Mouse (Mus musculus): ENCODE measurements around the gene Tent5c. TPM values are rescaled to one million over a fixed set of nuclear protein-coding genes. Genes with fewer than 3 reads are reported as not detected.

Tent5c gene
- total and polyA plus RNA-seq, 3 experiments: 2.0 to 3.6 TPM; not detected in 1

DNA sequence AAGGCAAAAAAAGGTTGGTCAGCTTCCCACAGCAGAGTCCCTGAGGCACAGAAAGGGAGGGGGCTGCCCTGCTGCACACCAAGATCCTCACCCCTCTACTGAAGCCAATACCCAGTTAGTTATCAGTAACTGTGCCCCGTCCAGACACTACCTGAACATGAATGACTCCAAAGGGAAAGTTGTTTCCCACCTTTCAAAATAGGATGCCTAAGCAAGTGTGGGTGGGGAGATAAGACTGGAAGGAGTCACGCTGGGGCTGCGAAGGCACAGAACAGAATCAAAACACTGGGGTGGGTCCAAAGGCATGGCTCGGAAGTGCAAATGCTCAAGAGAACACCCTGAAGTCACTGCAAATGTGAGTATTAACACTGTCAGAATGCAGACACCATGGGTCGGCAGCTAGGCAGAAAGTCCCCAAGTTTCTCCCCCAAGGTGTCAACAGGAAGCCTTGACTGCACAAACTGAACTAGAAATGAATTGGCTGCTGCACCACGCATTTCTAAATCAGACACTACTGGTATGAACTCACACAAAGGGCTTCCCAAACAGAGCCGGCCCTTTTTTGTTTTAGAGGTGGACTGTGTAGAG lies 6.7 kb downstream of the Tent5c start:
- peak overlapping the region; percentile 27 to 42 for H3K4me3 ChIP-seq (ENCODE audit: control insufficient read depth in 1 of 2, insufficient read depth in 1 of 2, low read depth in 2 of 2, low read length in 2 of 2)
- H3K36me3 ChIP-seq (ENCODE audit: control insufficient read depth in 1 of 2, insufficient read depth in 2 of 2, low read length in 2 of 2): peaks cover 0 to 12% of the 10 kb centered on the region in 2 experiments; a peak in 2 of 4 replicates
- H3K4me1 ChIP-seq (ENCODE audit: control insufficient read depth in 1 of 2, insufficient read depth in 2 of 2, low read length in 2 of 2): peaks cover 10 to 25% of the 10 kb centered on the region in 2 experiments
- no peaks in the 10 kb centered on the region for H3K9me3 ChIP-seq (replicated peaks; ENCODE audit: insufficient read depth, low read length)
- peak overlapping the region; percentile 83 for H3K27ac ChIP-seq (ENCODE audit: control insufficient read depth, low read depth, low read length)
- no peaks in the 10 kb centered on the region for H3K79me2 ChIP-seq (ENCODE audit: control insufficient read depth, insufficient read depth, low read length, poor library complexity)
- H3K27me3 ChIP-seq (ENCODE audit: control insufficient read depth in 1 of 2, insufficient read depth in 2 of 2, low read length in 2 of 2): no peaks in the 10 kb centered on the region
- peak overlapping the region; percentile 29 for H3K9ac ChIP-seq (ENCODE audit: control insufficient read depth, low read depth, low read length, poor library complexity, severe bottlenecking)
- peak; percentile 78 for DNase-seq (ENCODE audit: low read depth, low spot score)
- TF ChIP-seq ZC3H11A (IDR thresholded peaks at IDR 0.05; ENCODE audit: low read depth, low read length) (0 out of 2 replicates have a peak, but pooled peaks have one; percentile 1), BHLHE40 (IDR thresholded peaks at IDR 0.05; ENCODE audit: borderline replicate concordance, low read depth, low read length) (peak; percentile 70; the same call in 1 of the 2 replicates), MAX (IDR thresholded peaks at IDR 0.05; ENCODE audit: low read length) (peak; percentile 59; the same call in 1 of the 2 replicates), ETS1 (IDR thresholded peaks at IDR 0.05; ENCODE audit: low read depth, low read length) (peak; percentile 64; the same call in 1 of the 2 replicates), NELFE (IDR thresholded peaks at IDR 0.05; ENCODE audit: low read depth, low read length) (no peak), TAL1 (IDR thresholded peaks at IDR 0.05; ENCODE audit: low read length) (peak; percentile 85), CHD1 (IDR thresholded peaks at IDR 0.05; ENCODE audit: low read depth, low read length) (peak; percentile 69; the same call in 1 of the 2 replicates), MXI1 (IDR thresholded peaks at IDR 0.05; ENCODE audit: low read depth, low read length) (peak; percentile 56), GATA1 (IDR thresholded peaks at IDR 0.05; ENCODE audit: low read depth, low read length) (peak; percentile 78), ZNF384 (IDR thresholded peaks at IDR 0.05; ENCODE audit: low read depth, low read length) (0 out of 2 replicates have a peak, but pooled peaks have one; percentile 6), UBTF (IDR thresholded peaks at IDR 0.05; ENCODE audit: borderline replicate concordance, insufficient read depth, low read depth, low read length) (no peak), RCOR1 (IDR thresholded peaks at IDR 0.05; ENCODE audit: low read depth, low read length) (peak; percentile 45; the same call in 1 of the 2 replicates), SMC3 (IDR thresholded peaks at IDR 0.05; ENCODE audit: low read depth, low read length) (0 out of 2 replicates have a peak, but pooled peaks have one; percentile 2), TCF12 (IDR thresholded peaks at IDR 0.05; ENCODE audit: low read depth, low read length) (peak; percentile 73), MAZ (IDR thresholded peaks at IDR 0.05; ENCODE audit: low read depth, low read length) (0 out of 2 replicates have a peak, but pooled peaks have one; percentile 46), KAT2A (conservative IDR thresholded peaks at IDR 0.05; ENCODE audit: low read depth, low read length) (no peak), MYB (IDR thresholded peaks at IDR 0.05; ENCODE audit: low read depth, low read length) (0 out of 2 replicates have a peak, but pooled peaks have one; percentile 7), POLR2A (IDR thresholded peaks at IDR 0.05; ENCODE audit: control insufficient read depth in 1 of 2, insufficient read depth in 1 of 2, low read depth in 1 of 2, low read length in 2 of 2, poor library complexity in 1 of 2) (no peak), EP300 (IDR thresholded peaks at IDR 0.05; ENCODE audit: low read depth in 1 of 2, low read length in 2 of 2) (peak; percentile 73 to 74), SIN3A (IDR thresholded peaks at IDR 0.05; ENCODE audit: low read length) (peak; percentile 54), ELF1 (IDR thresholded peaks at IDR 0.05; ENCODE audit: low read depth, low read length) (no peak)

Data from MEL (cell line).